26 mouse cellular contexts compared by ENCODE assay signal in the genomic region with DNA sequence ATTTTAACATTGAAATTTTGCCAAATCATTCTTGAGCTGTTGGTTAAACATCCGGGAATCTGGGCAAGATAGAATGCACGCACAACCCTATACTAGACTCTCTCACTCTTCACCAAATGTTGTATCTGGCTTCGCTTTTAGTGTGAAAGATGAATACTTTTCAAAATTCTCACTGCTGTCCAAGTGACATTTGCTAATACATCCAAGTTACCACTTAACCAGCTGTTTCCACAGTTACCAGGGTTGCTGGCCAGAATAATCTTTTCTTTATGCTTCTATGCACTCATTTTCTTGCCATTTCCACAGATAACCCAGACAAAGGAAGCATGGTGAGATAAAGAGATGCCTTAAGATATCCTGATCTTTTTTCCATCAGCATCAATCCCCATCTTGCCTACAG.
"Had no signal": no experiment of that assay in that cellular context is flagged by ENCODE, and none has a peak within 500 bp of the region (broad histone marks: within the 10 kb centered on the region; RNA-seq: fewer than 3 reads in every experiment).

No protein-coding gene starts in this region.

- H3K27ac ChIP-seq: kidney, embryonic 15.5 days; layer of hippocampus, adult 2 months; limb, embryonic 10.5 days; limb, embryonic 13.5 days; liver, embryonic 12.5 days; liver, embryonic 15.5 days; lung, embryonic 15.5 days; midbrain, embryonic 10.5 days; neural tube, embryonic 12.5 days; neural tube, embryonic 15.5 days had no signal

- H3K4me3 ChIP-seq: kidney, embryonic 15.5 days; layer of hippocampus, adult 2 months; limb, embryonic 10.5 days; limb, embryonic 13.5 days; liver, embryonic 12.5 days; liver, embryonic 15.5 days; lung, embryonic 15.5 days; megakaryocyte, embryonic 14.5 days; midbrain, embryonic 10.5 days; neural tube, embryonic 12.5 days; neural tube, embryonic 15.5 days had no signal

- H3K9me3 ChIP-seq: kidney, embryonic 15.5 days; limb, embryonic 10.5 days; limb, embryonic 13.5 days; liver, embryonic 12.5 days; liver, embryonic 15.5 days; lung, embryonic 15.5 days; midbrain, embryonic 10.5 days; neural tube, embryonic 12.5 days; neural tube, embryonic 15.5 days had no signal

- H3K9ac ChIP-seq: kidney, embryonic 15.5 days; limb, embryonic 13.5 days; liver, embryonic 12.5 days; liver, embryonic 15.5 days; lung, embryonic 15.5 days; neural tube, embryonic 12.5 days; neural tube, embryonic 15.5 days had no signal

- H3K27me3 ChIP-seq: liver, embryonic 12.5 days; liver, embryonic 15.5 days; lung, embryonic 15.5 days; megakaryocyte, embryonic 14.5 days; neural tube, embryonic 12.5 days; neural tube, embryonic 15.5 days had no signal

- H3K4me1 ChIP-seq: kidney, embryonic 15.5 days; limb, embryonic 13.5 days; liver, embryonic 12.5 days; liver, embryonic 15.5 days; lung, embryonic 15.5 days; megakaryocyte, embryonic 14.5 days; neural tube, embryonic 12.5 days; neural tube, embryonic 15.5 days had no signal

- H3K36me3 ChIP-seq: kidney, embryonic 15.5 days; limb, embryonic 10.5 days; limb, embryonic 13.5 days; liver, embryonic 12.5 days; liver, embryonic 15.5 days; lung, embryonic 15.5 days; midbrain, embryonic 10.5 days; neural tube, embryonic 12.5 days; neural tube, embryonic 15.5 days had no signal

- DNase-seq: kidney, adult 8-10 months; kidney, postnatal 10 days; kidney, postnatal 36 days; layer of hippocampus, adult 9-11 months; liver; lung, adult 18-20 months; lung, postnatal 10 days; lung, postnatal 36 days; midbrain, embryonic 14.5 days; right cerebral cortex, adult 18-20 months; right cerebral cortex, postnatal 14 days; right cerebral cortex, postnatal 4 days; thymus, adult 2 months; thymus, postnatal 14 days; thymus, postnatal 4 days had no signal

- ATAC-seq: liver, embryonic 12.5 days had no signal

- H3K4me2 ChIP-seq: kidney, embryonic 15.5 days; limb, embryonic 13.5 days; liver, embryonic 12.5 days; liver, embryonic 15.5 days; lung, embryonic 15.5 days; neural tube, embryonic 12.5 days; neural tube, embryonic 15.5 days had no signal
